Mouse (Mus musculus) retina, embryonic 14.5 days (tissue): ENCODE measurements around the gene Akr1b10.
"Not testable (repeated sequence)": the region's sequence is repeated elsewhere in the genome, so short reads cannot be mapped to it uniquely, and the experiment has no call there.

Source experiments
- DNase-seq: peaks from one replicate; pipeline ENCODE4 v3.0.0-alpha.2; 2015; ENCODE audit warnings: low spot score

The Akr1b10 gene

GRCm38 (mm10) chr6:34384110-34384661, at the start of gene Akr1b10:
Gene Akr1b10, plus strand, starts transcription at chr6:34384218.
- peak; percentile 62 for DNase-seq

DNA sequence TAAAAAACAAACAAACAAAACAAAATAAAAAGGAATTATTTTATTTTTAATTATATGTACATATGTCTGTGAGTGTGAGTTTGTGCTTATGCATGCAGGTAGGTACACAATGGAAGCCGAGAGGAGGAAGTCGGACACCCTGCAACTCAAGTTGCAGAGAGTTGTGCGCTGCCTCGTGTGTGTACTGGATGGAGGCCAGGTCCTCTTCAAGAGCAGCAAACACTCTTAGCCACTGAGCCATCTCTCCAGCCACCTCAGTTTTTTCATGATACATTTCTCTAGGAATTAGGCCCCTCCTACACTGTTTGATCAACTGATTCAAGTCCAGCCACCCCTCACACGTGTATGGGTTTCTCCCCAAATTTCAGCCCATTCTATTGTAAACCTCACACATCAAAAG, 49.3 kb upstream of the Akr1b10 start:
- DNase-seq: no peak

DNA sequence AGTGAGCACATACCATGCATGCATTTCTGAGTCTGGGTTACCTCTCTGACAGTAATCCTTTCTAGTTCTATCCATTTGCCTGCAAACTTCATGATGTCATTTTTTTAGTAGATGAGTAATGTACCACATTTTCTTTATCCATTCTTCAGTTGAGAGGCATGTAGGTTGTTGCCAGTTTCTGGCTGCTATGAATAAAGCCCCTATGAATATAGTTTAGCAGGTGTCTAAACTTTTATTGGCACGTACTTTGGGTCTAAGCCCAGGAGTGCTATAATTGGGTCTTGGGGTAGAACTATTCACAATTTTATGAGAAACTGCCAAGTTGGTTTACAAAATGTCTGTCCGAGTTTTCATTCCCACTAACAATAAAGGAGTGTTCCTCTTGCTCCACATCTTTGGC, 46.2 kb upstream of the Akr1b10 start:
- DNase-seq: no peak

- no peak for DNase-seq
These were observed 42.0 kb upstream of the Akr1b10 start for GRCm38 (mm10) chr6:34341991-34342390.

GRCm38 (mm10) chr6:34342476-34342875, 41.5 kb upstream of the Akr1b10 start:
- DNase-seq: no peak

DNA sequence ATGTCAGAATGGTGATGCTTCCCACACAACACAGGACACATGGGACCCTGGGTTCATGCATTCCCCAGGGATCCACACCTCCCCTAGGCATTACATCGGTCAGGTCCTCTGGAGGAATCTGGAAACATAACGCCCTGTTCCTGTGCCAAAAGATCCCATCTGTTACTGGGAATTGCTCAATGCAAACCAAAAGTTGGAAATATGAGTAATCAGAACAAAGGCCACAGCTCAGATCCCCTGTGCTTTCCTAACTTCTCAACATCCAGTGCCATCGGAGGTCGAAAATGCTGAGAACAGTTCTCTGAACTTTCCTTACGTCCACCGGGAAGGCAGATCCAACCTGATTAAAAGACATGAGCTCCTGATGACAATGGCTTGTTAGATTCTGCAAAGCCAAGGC, 40.6 kb upstream of the Akr1b10 start:
- DNase-seq: no peak

DNA sequence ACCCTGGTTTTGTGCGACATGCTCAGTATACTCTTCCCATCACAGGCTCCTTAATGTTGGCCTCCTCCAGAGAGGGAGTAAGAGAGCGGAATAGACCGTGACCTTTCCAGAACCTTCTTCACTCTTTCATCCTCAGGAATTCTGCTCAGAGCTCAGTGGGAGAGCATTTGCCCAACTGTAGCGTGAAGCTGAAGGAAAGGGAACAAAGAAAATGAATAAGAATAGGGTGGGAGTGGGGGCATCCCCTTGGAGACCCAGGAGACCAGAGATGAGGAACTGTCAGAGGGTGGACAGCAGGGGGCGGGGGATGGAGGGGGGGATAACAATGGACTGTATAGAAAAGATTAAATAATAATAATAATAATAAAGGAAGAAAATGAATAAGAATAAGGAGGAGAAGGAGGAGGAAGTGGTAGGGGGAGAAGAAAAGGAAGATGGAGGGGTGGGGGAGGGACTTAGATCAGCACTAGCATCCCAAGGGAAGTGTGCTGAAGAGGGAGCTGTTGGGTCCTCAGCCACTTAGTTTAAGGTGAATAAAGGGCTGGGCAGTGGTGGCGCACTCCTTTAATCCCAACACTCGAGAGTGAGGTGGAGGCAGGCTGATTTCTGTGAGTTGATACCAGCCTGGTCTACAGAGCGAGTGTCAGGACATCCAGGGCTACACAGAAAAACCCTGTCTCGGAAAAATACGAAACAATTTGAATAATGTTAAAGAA, 39.7 kb upstream of the Akr1b10 start:
- DNase-seq: no peak

DNA sequence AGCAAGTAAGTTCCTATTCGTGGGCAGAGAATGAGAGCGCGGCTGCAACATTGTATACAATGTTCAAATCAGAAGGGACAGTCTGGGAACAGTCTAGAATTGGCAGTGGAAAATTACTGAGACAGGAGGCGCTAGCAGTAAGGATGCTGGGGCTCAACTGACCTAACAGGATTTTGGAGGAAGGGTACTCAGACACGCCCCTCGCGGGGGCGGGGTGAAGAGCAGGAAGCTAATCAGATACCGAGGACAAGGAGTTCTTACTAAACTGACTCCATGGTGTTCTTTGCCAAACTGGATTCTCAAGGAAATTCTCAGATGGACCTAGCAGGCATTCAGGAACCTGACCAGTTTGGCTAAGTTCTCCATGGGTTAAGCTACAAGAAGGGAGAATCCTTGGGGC, 39.1 kb upstream of the Akr1b10 start:
- peak; percentile 54 for DNase-seq

- DNase-seq: peak; percentile 90
These were observed 37.7 kb upstream of the Akr1b10 start for GRCm38 (mm10) chr6:34346096-34346898.

DNA sequence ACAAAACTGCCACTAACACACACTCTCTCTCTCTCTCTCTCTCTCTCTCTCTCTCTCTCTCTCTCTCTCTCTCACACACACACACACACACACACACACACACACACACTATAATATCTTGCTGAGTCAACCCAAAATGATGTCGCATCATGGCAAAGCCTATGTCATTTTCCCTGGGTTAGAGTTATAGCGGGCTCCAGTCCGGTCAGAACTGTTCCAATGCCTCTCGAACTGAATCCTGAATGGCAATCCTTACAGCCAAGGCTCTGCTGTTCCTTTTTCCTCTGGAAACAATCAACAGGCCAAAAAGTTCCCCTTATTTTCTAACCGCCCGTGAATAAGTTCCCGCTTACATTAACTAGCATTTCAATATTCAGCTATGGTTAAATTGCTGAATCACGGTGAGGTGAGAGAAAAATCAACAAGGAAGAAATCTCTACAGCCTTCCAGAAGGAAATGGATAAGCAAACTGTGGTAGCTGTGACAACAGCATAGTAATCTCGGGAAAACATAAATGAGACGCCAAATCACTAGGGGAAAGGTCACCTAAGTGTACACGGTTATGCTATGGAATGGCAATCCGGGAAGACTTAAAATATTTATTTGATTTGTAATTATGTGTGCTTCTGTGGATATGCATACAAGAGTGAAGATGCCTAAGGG, 33.9 kb upstream of the Akr1b10 start:
- DNase-seq: no peak

DNA sequence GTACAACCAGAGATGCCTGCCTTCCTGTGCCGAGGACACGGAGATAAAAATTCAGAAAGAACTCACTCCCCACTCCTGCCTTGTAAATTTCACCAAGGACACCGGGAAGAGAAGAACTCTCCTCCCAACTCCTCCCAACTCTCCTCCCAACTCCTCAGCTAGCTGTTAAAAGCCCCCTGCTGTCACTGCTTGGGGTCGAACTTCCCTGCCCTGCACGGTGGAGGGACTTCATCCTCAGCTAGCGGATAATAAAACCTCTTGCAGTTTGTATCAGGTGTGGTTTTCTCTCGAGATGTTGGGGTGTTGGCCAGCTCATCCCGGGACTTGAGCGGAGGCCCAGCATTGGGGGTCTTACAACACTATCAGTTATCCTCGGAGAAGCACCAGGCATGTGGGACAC, 32.5 kb upstream of the Akr1b10 start:
- DNase-seq: not testable (repeated sequence)

- no peak for DNase-seq
These were observed 31.6 kb upstream of the Akr1b10 start for GRCm38 (mm10) chr6:34352401-34352800.

- peak; percentile 23 for DNase-seq
These were observed 30.2 kb upstream of the Akr1b10 start, which contains the start of gene Akr1b8 for GRCm38 (mm10) chr6:34353658-34354353. Gene Akr1b8, plus strand, starts transcription at chr6:34354119.

DNA sequence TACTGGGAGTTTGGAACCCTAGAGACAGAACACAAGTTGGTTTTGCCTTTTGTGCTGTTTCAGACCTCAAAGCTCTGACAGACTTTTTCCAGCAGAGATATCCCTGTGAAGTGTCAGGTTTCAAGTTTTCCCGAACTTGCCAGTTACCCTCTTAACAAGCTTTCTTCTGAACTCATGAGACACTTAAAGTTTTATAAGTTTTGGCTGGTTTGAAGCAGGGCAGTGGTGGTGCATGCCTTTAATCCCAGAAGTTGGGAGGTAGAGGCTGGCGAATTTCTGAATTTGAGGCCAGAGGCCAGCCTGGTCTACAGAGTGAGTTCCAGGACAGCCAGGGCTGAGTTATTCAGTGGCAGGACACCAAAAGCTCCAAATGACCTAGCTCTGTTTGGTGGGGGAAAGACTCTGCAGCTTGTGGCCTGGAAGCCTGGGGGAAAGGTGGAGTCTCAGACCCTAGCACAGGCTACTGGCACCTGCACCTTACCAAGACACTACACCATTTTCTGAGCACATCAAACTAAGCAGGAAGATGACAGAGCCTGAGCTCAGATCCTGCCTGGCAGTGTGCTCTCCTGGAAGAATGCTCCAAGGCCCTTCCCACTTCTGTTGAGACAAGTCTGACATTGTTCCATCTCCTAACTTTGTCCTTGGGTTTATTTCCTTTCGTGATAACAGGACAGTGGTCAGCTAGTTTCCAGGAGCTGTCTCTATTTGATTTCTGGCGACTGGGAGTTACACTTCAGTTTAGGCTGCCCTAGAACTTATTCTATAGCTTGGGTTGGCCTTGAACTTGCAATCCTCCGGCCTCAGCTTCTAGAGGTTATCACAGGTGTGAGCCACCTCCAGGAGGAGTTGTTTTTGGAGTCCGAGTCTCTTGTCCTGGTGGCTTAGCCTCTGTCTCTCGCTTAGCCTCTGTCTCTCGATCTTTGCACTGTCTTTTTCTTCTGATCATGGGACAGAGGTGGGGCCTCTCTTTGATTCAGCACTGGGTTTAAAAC, 29.4 kb upstream of the Akr1b10 start:
- no peak for DNase-seq

- no peak for DNase-seq
These were observed 28.7 kb upstream of the Akr1b10 start for GRCm38 (mm10) chr6:34355349-34355747.

DNA sequence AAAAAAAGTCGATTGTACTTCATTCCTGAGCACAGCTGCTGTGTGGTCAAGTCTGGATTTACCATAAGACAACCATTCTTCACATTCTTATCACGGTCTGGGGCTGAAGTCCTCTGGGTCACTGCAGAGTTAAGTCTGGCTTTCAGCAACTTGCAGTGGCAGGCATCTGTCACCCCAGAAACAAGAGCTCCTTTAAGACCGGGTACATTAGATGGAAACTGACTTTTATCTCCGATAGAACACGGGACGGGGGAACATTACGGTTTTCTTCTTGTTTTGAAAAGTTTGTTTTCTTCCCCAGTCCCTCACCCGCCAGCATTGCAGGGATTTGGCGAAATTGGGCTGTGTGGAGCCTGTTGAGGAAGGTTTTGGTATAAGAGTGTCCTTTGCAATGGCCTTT, 28.2 kb upstream of the Akr1b10 start:
- DNase-seq: no peak

GRCm38 (mm10) chr6:34364217-34365136, 19.5 kb upstream of the Akr1b10 start:
- DNase-seq: no peak

DNA sequence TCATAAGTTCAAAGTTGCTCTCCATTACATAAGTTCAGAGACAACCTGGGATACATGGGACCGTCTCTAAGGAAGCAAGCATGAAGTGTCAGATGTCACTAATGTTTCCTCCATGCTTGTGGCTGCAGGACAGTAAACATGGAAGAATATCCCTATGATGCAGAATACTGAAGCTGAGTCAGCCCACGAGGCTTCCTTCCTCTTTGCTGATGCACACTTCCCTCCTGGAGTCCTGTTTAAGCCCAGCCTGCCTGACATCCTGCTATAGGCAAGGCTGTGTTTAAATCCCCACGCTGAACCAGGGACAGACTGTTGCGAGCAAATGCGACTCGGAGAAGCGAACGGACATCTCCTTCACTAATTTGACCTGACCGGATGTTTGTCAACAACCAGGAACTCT, 16.0 kb upstream of the Akr1b10 start:
- no peak for DNase-seq

GRCm38 (mm10) chr6:34370081-34370480, 13.9 kb upstream of the Akr1b10 start:
- DNase-seq: no peak
